Comparison of ENCODE assay signal across 8 mouse cellular contexts in the genomic region with DNA sequence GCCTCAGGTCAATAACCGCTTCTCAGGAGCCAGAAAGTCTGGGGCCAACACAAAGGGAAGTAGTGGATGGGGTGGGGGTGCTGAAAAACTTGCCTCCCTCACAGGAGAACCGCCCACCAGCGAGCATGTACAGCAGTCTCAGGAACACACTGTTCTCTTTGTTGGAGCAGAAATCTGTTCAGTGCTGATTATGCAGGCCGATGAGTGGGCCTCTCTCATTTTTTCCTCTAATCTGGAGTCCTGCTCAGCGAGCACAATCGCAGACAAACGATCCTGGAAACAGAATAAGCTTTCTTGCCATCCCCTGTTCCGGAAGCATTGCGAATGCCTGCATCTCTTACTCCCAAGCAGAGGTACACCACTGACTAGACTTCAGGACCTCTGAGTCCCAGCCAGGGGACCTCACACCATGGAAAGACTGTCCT.
DNase-seq lines count a peak whose midpoint lies in the region; ATAC-seq lines count a peak whose summit lies in the region.

No protein-coding gene starts in this region.

- WGBS in liver, embryonic 16.5 days (ENCODE audit: insufficient replicate concordance) = 34% methylated on average over 9 of the region's 9 CpGs
- WGBS in heart, embryonic 12.5 days = 26% methylated on average over 9 of the region's 9 CpGs
- 13% methylated on average over 9 of the region's 9 CpGs for WGBS in midbrain, embryonic 16.5 days

- H3K4me1 ChIP-seq in liver, embryonic 16.5 days (ENCODE audit: control insufficient read depth, low read depth, low read length) = no peaks in the 10 kb centered on the region
- H3K4me1 ChIP-seq in heart, embryonic 12.5 days (replicated peaks) = peaks cover 28% of the 10 kb centered on the region
- peaks cover 30% of the 10 kb centered on the region for H3K4me1 ChIP-seq in midbrain, embryonic 16.5 days (ENCODE audit: control insufficient read depth, insufficient read depth, low read length)

- ATAC-seq in liver, embryonic 16.5 days (ENCODE audit: low read depth) = peak; percentile 41; the same call in 1 of the 2 replicates
- ATAC-seq in heart, embryonic 12.5 days (ENCODE audit: insufficient number of reproducible peaks, low FRiP score) = peak; percentile 70
- ATAC-seq in midbrain, embryonic 16.5 days = peak; percentile 66
- ATAC-seq in megakaryocyte, adult 5-6 weeks (ENCODE audit: poor library complexity, severe bottlenecking) = no peak

- H3K4me2 ChIP-seq in liver, embryonic 16.5 days (ENCODE audit: low read depth, low read length) = no peak overlapping the region
- peak overlapping the region; percentile 5; the same call in 1 of the 2 replicates for H3K4me2 ChIP-seq in heart, embryonic 12.5 days
- H3K4me2 ChIP-seq in midbrain, embryonic 16.5 days (ENCODE audit: low read length) = peak overlapping the region; percentile 3; the same call in 1 of the 2 replicates

- no peaks in the 10 kb centered on the region for H3K9me3 ChIP-seq in liver, embryonic 16.5 days (replicated peaks; ENCODE audit: control insufficient read depth, low read length)
- H3K9me3 ChIP-seq in heart, embryonic 12.5 days (replicated peaks) = no peaks in the 10 kb centered on the region
- no peaks in the 10 kb centered on the region for H3K9me3 ChIP-seq in midbrain, embryonic 16.5 days (replicated peaks; ENCODE audit: control insufficient read depth, low read length, poor library complexity, severe bottlenecking)

- H3K4me3 ChIP-seq in liver, embryonic 16.5 days (ENCODE audit: low read depth, low read length) = no peak overlapping the region
- H3K4me3 ChIP-seq in heart, embryonic 12.5 days = no peak overlapping the region
- no peak overlapping the region for H3K4me3 ChIP-seq in midbrain, embryonic 16.5 days (ENCODE audit: low read depth, low read length)

- no peak overlapping the region for H3K9ac ChIP-seq in liver, embryonic 16.5 days (ENCODE audit: low read depth, low read length)
- no peak overlapping the region for H3K9ac ChIP-seq in heart, embryonic 12.5 days
- peak overlapping the region; percentile 18; the same call in 1 of the 2 replicates for H3K9ac ChIP-seq in midbrain, embryonic 16.5 days (ENCODE audit: low read depth, low read length)

- H3K27ac ChIP-seq in liver, embryonic 16.5 days (ENCODE audit: low read length) = no peak overlapping the region
- peak overlapping the region; percentile 69 for H3K27ac ChIP-seq in heart, embryonic 12.5 days (ENCODE audit: poor library complexity, severe bottlenecking)
- H3K27ac ChIP-seq in midbrain, embryonic 16.5 days (ENCODE audit: low read length) = peak overlapping the region; percentile 62

- no peaks in the 10 kb centered on the region for H3K36me3 ChIP-seq in liver, embryonic 16.5 days (ENCODE audit: control insufficient read depth, insufficient read depth)
- H3K36me3 ChIP-seq in heart, embryonic 12.5 days = no peaks in the 10 kb centered on the region
- no peaks in the 10 kb centered on the region for H3K36me3 ChIP-seq in midbrain, embryonic 16.5 days (ENCODE audit: control insufficient read depth, insufficient read depth, low read length)

- no peak for DNase-seq in liver
- peak; percentile 86 to 90 for DNase-seq in left cerebral cortex, adult 18-20 months (ENCODE audit: low spot score in 2 of 2)
- no peak for DNase-seq in urinary bladder, postnatal 25 days (ENCODE audit: low spot score)
- DNase-seq in MN1 (ENCODE audit: low spot score) = no peak

- H3K27me3 ChIP-seq in liver, embryonic 16.5 days (ENCODE audit: control insufficient read depth, insufficient read depth, low read depth, low read length) = no peaks in the 10 kb centered on the region
- no peaks in the 10 kb centered on the region for H3K27me3 ChIP-seq in heart, embryonic 12.5 days (replicated peaks)
- H3K27me3 ChIP-seq in midbrain, embryonic 16.5 days (ENCODE audit: control insufficient read depth, insufficient read depth, low read depth, low read length) = no peaks in the 10 kb centered on the region

Comparison
In these comparisons a context has a peak if more than half of its experiments do, and no peak if none do; other contexts are left out.
1. DNase-seq: peak in left cerebral cortex, adult 18-20 months (2 of 2); none in liver (single experiment), urinary bladder, postnatal 25 days (single experiment) and MN1 (single experiment).